Mouse (Mus musculus): ENCODE data around the gene Mcm7. TPM values are rescaled to one million over a fixed set of nuclear protein-coding genes. Genes with fewer than 3 reads are reported as not detected.

The Mcm7 gene
- total and polyA plus RNA-seq, 3 experiments, result 202 to 565 (median 255) TPM

GRCm38 (mm10) chr5:138207873-138208272 lies 35.7 kb upstream of the Mcm7 start (continued):
- no peak for TF ChIP-seq CHD1 (IDR thresholded peaks at IDR 0.05; ENCODE audit: low read depth, low read length)

DNA sequence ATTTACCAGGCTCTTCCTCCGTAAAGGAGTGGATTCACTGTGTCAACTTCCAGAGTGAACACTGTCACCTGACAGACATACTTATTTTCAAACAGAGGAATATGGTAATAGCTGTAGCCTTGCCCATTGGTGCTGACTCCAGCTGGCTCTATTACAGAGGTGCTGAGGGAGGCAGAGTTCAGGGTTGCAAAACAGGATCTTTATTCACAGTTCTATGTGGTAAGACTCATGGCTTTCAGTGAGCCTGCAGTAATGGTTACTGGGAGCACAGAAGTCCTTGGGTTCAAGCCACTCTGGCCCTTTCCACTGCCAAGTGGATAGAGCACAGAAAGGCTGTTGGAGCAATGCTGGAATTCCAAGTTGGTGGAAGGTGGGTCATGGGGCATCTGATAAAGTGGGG lies 35.0 kb upstream of the Mcm7 start:
- H3K27ac ChIP-seq (ENCODE audit: control insufficient read depth, low read depth, low read length), result no peak overlapping the region

DNA sequence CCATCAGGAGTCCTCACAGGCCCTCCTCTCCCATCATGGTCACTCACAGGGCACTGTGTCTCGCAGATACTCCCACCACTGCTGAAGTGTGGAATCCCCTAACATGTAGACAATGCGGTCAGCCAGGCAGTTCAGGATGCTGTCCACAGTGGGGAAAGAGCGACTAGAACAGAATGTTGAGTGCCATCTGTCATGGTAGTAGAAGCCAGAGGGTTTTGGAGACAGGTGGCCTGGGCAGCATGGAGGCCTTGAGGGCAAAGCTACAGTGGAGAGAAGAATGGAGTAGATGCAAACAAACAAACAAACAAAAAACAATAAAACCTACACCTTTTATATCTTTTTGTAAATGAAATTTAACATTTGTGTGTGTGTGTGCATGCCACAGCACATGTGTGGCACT lies 29.9 kb upstream of the Mcm7 start:
- Histone ChIP-seq H3K4me1 (ENCODE audit: control insufficient read depth in 1 of 2, insufficient read depth in 2 of 2, low read length in 2 of 2) (no peaks in the 10 kb centered on the region), H3K9me3 (replicated peaks; ENCODE audit: insufficient read depth, low read length) (no peaks in the 10 kb centered on the region), H3K4me3 (ENCODE audit: control insufficient read depth in 1 of 2, insufficient read depth in 1 of 2, low read depth in 2 of 2, low read length in 2 of 2) (no peak overlapping the region), H3K27me3 (ENCODE audit: control insufficient read depth in 1 of 2, insufficient read depth in 2 of 2, low read length in 2 of 2) (no peaks in the 10 kb centered on the region), H3K36me3 (ENCODE audit: control insufficient read depth in 1 of 2, insufficient read depth in 2 of 2, low read length in 2 of 2) (no peaks in the 10 kb centered on the region; a peak in 1 of 4 replicates), H3K9ac (ENCODE audit: control insufficient read depth, low read depth, low read length, poor library complexity, severe bottlenecking) (no peak overlapping the region), H3K27ac (ENCODE audit: control insufficient read depth, low read depth, low read length) (no peak overlapping the region), H3K79me2 (ENCODE audit: control insufficient read depth, insufficient read depth, low read length, poor library complexity) (no peaks in the 10 kb centered on the region)
- TF ChIP-seq MAZ (IDR thresholded peaks at IDR 0.05; ENCODE audit: low read depth, low read length), result no peak
- no peak for TF ChIP-seq MAX (IDR thresholded peaks at IDR 0.05; ENCODE audit: low read length)
- no peak for TF ChIP-seq POLR2AphosphoS2 (IDR thresholded peaks at IDR 0.05; ENCODE audit: low read length)
- TF ChIP-seq MYB (IDR thresholded peaks at IDR 0.05; ENCODE audit: low read depth, low read length), result no peak
- TF ChIP-seq ELF1 (IDR thresholded peaks at IDR 0.05; ENCODE audit: low read depth, low read length), result no peak
- no peak for TF ChIP-seq CHD2 (IDR thresholded peaks at IDR 0.05; ENCODE audit: low read length)
- TF ChIP-seq UBTF (IDR thresholded peaks at IDR 0.05; ENCODE audit: borderline replicate concordance, insufficient read depth, low read depth, low read length), result no peak
- TF ChIP-seq TAL1 (IDR thresholded peaks at IDR 0.05; ENCODE audit: low read length), result no peak
- TF ChIP-seq TBP (IDR thresholded peaks at IDR 0.05; ENCODE audit: low read depth, low read length), result no peak
- no peak for TF ChIP-seq MAFK (IDR thresholded peaks at IDR 0.05; ENCODE audit: borderline replicate concordance, low read depth, low read length)
- TF ChIP-seq CHD1 (IDR thresholded peaks at IDR 0.05; ENCODE audit: low read depth, low read length), result no peak
- TF ChIP-seq ETS1 (IDR thresholded peaks at IDR 0.05; ENCODE audit: low read depth, low read length), result no peak
- TF ChIP-seq MYC (IDR thresholded peaks at IDR 0.05; ENCODE audit: low read depth, low read length), result no peak
- TF ChIP-seq USF1 (IDR thresholded peaks at IDR 0.05; ENCODE audit: low read depth, low read length), result no peak
- no peak for TF ChIP-seq RCOR1 (IDR thresholded peaks at IDR 0.05; ENCODE audit: low read depth, low read length)
- no peak for TF ChIP-seq ZNF384 (IDR thresholded peaks at IDR 0.05; ENCODE audit: low read depth, low read length)
- no peak for DNase-seq (ENCODE audit: low read depth, low spot score)

More for the DNA sequence above, 35.0 kb upstream of the Mcm7 start:
- TF ChIP-seq USF2 (IDR thresholded peaks at IDR 0.05; ENCODE audit: borderline replicate concordance in 1 of 2, insufficient read depth in 1 of 2, low read depth in 1 of 2, low read length in 2 of 2) (no peak), BHLHE40 (IDR thresholded peaks at IDR 0.05; ENCODE audit: borderline replicate concordance, low read depth, low read length) (no peak)
- Histone ChIP-seq H3K4me1 (ENCODE audit: control insufficient read depth in 1 of 2, insufficient read depth in 2 of 2, low read length in 2 of 2) (no peaks in the 10 kb centered on the region), H3K79me2 (ENCODE audit: control insufficient read depth, insufficient read depth, low read length, poor library complexity) (no peaks in the 10 kb centered on the region), H3K27me3 (ENCODE audit: control insufficient read depth in 1 of 2, insufficient read depth in 2 of 2, low read length in 2 of 2) (no peaks in the 10 kb centered on the region), H3K9ac (ENCODE audit: control insufficient read depth, low read depth, low read length, poor library complexity, severe bottlenecking) (no peak overlapping the region), H3K36me3 (ENCODE audit: control insufficient read depth in 1 of 2, insufficient read depth in 2 of 2, low read length in 2 of 2) (no peaks in the 10 kb centered on the region), H3K9me3 (replicated peaks; ENCODE audit: insufficient read depth, low read length) (no peaks in the 10 kb centered on the region), H3K4me3 (ENCODE audit: control insufficient read depth in 1 of 2, insufficient read depth in 1 of 2, low read depth in 2 of 2, low read length in 2 of 2) (no peak overlapping the region)
- DNase-seq (ENCODE audit: low read depth, low spot score), result no peak
